Mouse (Mus musculus) CH12.LX (cell line): ENCODE data around the gene Hexdc.

Source experiments
- CTCF ChIP-seq, 2 experiments: IDR thresholded peaks in 1 of 2; conservative IDR thresholded peaks in 1 of 2; 2 replicates each; pipeline ENCODE4 v1.5.1; 2011 to 2012; ENCODE audit warnings: low read depth in 2 of 2, low read length in 2 of 2, improper control_type of control experiment in 1 of 2, inconsistent platforms in 1 of 2, mild to moderate bottlenecking in 1 of 2, moderate library complexity in 1 of 2
- E2F4 ChIP-seq: IDR thresholded peaks from 2 replicates; pipeline ENCODE4 v1.6.1; 2011; ENCODE audit warnings: low read depth, low read length, improper control_type of control experiment; ENCODE audit not compliant: insufficient replicate concordance
- EP300 ChIP-seq: IDR thresholded peaks from 2 replicates; pipeline ENCODE4 v1.6.1; 2011; ENCODE audit warnings: low read length, improper control_type of control experiment
- GABPA ChIP-seq: IDR thresholded peaks from 2 replicates; pipeline ENCODE4 v1.6.1; 2012; ENCODE audit warnings: low read depth, low read length, improper control_type of control experiment, inconsistent platforms; ENCODE audit not compliant: insufficient replicate concordance
- JUND ChIP-seq: conservative IDR thresholded peaks from 2 replicates; pipeline ENCODE4 v1.6.1; 2011; ENCODE audit warnings: low read depth, low read length, improper control_type of control experiment
- KAT2A ChIP-seq: IDR thresholded peaks from 2 replicates; pipeline ENCODE4 v1.6.1; 2012; ENCODE audit warnings: low read length, improper control_type of control experiment, inconsistent platforms; ENCODE audit not compliant: insufficient replicate concordance
- MXI1 ChIP-seq: IDR thresholded peaks from 2 replicates; pipeline ENCODE4 v1.6.1; 2011; ENCODE audit warnings: mild to moderate bottlenecking, low read depth, low read length, improper control_type of control experiment
- NRF1 ChIP-seq: IDR thresholded peaks from 2 replicates; pipeline ENCODE4 v1.6.1; 2014; ENCODE audit warnings: low read depth, mild to moderate bottlenecking, inconsistent platforms, low read length, improper control_type of control experiment, moderate library complexity
- POLR2A ChIP-seq: IDR thresholded peaks from 2 replicates; pipeline ENCODE4 v1.6.1; 2011; ENCODE audit warnings: low read depth, mild to moderate bottlenecking, improper control_type of control experiment, low read length
- POLR2AphosphoS2 ChIP-seq: IDR thresholded peaks from 2 replicates; pipeline ENCODE4 v1.6.1; 2011; ENCODE audit warnings: low read depth, low read length, improper control_type of control experiment
- UBTF ChIP-seq: IDR thresholded peaks from 2 replicates; pipeline ENCODE4 v1.6.1; 2012; ENCODE audit warnings: low read depth, mild to moderate bottlenecking, inconsistent platforms, low read length, improper control_type of control experiment, moderate library complexity
- ZMIZ1 ChIP-seq: IDR thresholded peaks from 2 replicates; pipeline ENCODE4 v1.6.1; 2012; ENCODE audit warnings: low read depth, mild to moderate bottlenecking, inconsistent platforms, low read length, improper control_type of control experiment

GRCm38 (mm10) chr11:121239669-121240068 lies 35.4 kb downstream of the Hexdc start:
- TF ChIP-seq ZMIZ1 (no peak), KAT2A (no peak), JUND (no peak), EP300 (no peak), CTCF (conservative IDR thresholded peaks at IDR 0.05 in 1 of 2, IDR thresholded peaks at IDR 0.05 in 1 of 2; ENCODE audit: low read depth in 2 of 2, low read length in 2 of 2) (no peak), POLR2A (no peak), POLR2AphosphoS2 (no peak), UBTF (no peak), MXI1 (no peak), GABPA (no peak), E2F4 (no peak), NRF1 (no peak)
